Mouse (Mus musculus) limb, embryonic 14.5 days (tissue): ENCODE measurements around the gene Skida1. TPM values are rescaled to one million over a fixed set of nuclear protein-coding genes. Genes with fewer than 3 reads are reported as not detected.
A peak's percentile ranks its signal among the peaks of the same experiment; 100 is the strongest.

Experiments
- ATAC-seq: fragments of 200-750 bp; cut with Nextera tagmentation; 2 replicates; pipeline ENCODE4 v1.8.0; 2017; ENCODE audit warnings: low read depth, moderate number of reproducible peaks, moderate TSS enrichment; ENCODE audit not compliant: low FRiP score
- DNase-seq: peaks from one replicate; pipeline ENCODE4 v3.0.0-alpha.2; 2015; ENCODE audit warnings: low spot score
- H3K27ac ChIP-seq: fragments of 300-500 bp; sonication (generic); replicated peaks from 2 replicates; pipeline ENCODE4 v1.5.1; 2014; ENCODE audit warnings: low read depth, mild to moderate bottlenecking, low read length, moderate library complexity, mixed read lengths
- H3K27me3 ChIP-seq: fragments of 300-500 bp; sonication (generic); 2 replicates; pipeline ENCODE4 v1.6.1; 2014; ENCODE audit warnings: low read length, mixed read lengths; ENCODE audit not compliant: control insufficient read depth, insufficient read depth
- H3K36me3 ChIP-seq: fragments of 300-500 bp; sonication (generic); 2 replicates; pipeline ENCODE4 v1.6.1; 2014; ENCODE audit warnings: mild to moderate bottlenecking, low read length, moderate library complexity, mixed read lengths; ENCODE audit not compliant: control insufficient read depth, insufficient read depth
- H3K4me1 ChIP-seq: fragments of 300-500 bp; sonication (generic); 2 replicates; pipeline ENCODE4 v1.6.1; 2014; ENCODE audit warnings: antibody characterized with exemption, low read length, mixed read lengths; ENCODE audit not compliant: control insufficient read depth, insufficient read depth
- H3K4me2 ChIP-seq: fragments of 300-500 bp; sonication (generic); replicated peaks from 2 replicates; pipeline ENCODE4 v1.6.1; 2014; ENCODE audit warnings: low read depth, mild to moderate bottlenecking, low read length, moderate library complexity; ENCODE audit not compliant: severe bottlenecking
- H3K4me3 ChIP-seq: fragments of 300-500 bp; sonication (generic); replicated peaks from 2 replicates; pipeline ENCODE4 v1.5.1; 2014; ENCODE audit warnings: low read length
- H3K9ac ChIP-seq: fragments of 300-500 bp; sonication (generic); 2 replicates; pipeline ENCODE4 v1.6.1; 2014; ENCODE audit warnings: mild to moderate bottlenecking, low read depth, low read length, moderate library complexity; ENCODE audit not compliant: severe bottlenecking
- H3K9me3 ChIP-seq: fragments of 300-500 bp; sonication (generic); 2 replicates; pipeline ENCODE4 v1.6.1; 2016; ENCODE audit warnings: low read length; ENCODE audit not compliant: control insufficient read depth
- POLR2A ChIP-seq: fragments of 200-500 bp; IDR thresholded peaks from 2 replicates; pipeline ENCODE4 v1.8.0; 2012; ENCODE audit warnings: inconsistent platforms, mild to moderate bottlenecking, moderate library complexity, borderline replicate concordance; ENCODE audit not compliant: insufficient read depth, insufficient read length; ENCODE audit errors: extremely low read depth
- WGBS: fragments of 180-500 bp; shearing (Covaris S2); extraction: QIAGEN DNeasy Blood & Tissue Kit; methylation state at CpG from one replicate; pipeline ENCODE4 v1.1.7; 2014; 5-methylcytosine and 5-hydroxymethylcytosine counted together
- polyA plus RNA-seq, 2 experiments: library from polyadenylated mRNA; depleted of rRNA in 1 of 2; stranded (reverse) in 1 of 2; unstranded in 1 of 2; fragments of >200 nt; fragmentation: Nextera tagmentation in 1 of 2; extraction: Ambion mirVana in 1 of 2; gene quantifications; 2 replicates each; pipeline versions ENCODE4 v1.2.1 to v1.2.3; 2012 to 2014

Skida1 gene
- polyA plus RNA-seq, 2 experiments = 8.2 to 19.0 TPM

DNA sequence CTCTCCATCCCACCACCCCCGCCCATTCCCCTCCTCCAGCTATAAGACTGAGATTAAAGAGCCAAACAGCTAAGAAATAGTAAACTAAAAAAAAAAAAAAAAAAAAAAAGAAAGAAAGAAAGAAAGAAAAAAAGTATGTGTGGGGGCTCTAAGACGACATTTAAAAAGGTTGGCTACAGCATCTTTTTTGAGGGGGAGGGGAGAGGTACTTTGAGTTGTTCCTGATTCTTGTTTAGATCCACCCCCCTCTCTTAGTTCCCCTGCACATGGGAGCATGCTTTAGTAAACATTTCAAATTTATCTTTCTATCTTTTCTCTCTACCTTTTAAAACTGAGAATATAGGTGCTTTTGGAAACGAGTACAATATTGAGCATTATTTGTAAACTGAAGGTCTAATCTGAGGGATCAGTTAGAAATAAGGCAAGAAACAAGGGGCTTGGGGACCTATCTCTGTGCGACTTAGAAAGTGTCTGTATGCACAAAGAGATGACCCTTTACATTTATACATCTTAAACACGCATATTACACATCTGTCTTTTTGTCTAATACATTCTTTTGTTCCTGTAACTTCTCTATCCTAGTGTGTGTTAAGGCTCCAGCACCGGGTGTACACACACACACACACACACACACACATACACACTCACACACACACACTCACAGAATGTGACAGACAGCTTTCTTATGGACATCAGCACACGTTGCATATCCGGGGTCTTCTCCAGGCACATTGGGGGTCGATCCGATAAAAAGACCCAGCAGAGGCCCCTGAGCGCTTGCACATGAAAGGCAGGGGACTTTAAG is 2.4 kb upstream of the Skida1 start:
- peak overlapping the region; percentile 46; the same call in 1 of the 2 replicates for H3K9ac ChIP-seq

DNA sequence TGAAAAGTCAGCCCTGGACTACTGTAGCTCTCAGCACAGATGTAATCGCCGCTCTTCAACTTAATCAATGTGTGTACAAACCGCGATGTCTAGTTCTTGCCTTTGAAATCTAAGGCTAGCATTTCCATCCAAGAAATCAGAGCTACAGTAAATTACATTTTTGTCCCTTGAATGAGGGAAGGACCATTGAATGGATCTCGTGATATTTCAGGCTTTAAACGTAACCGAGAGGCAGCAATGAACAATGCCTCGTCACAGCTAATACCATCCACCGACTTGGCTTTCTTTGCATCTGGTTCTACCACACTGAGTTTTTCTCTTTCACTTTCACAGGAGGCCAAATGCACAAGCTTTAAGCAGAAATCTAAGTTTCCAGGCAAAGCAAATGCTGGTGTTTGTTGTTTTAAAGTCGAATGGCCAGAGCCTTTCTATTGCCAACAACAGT is 1.7 kb upstream of the Skida1 start:
- ATAC-seq (no peak), DNase-seq (peak; percentile 38)
- Histone ChIP-seq H3K9me3 (no peaks in the 10 kb centered on the region), H3K36me3 (no peaks in the 10 kb centered on the region), H3K27ac (peak overlapping the region; percentile 100), H3K4me3 (peak overlapping the region; percentile 96), H3K4me1 (peaks cover 30% of the 10 kb centered on the region), H3K4me2 (peak overlapping the region; percentile 89), H3K9ac (peak overlapping the region; percentile 46), H3K27me3 (no peaks in the 10 kb centered on the region)
- 8% methylated on average over 10 of the region's 10 CpGs for WGBS
- TF ChIP-seq POLR2A = no peak

More for the DNA sequence above, 2.4 kb upstream of the Skida1 start:
- Histone ChIP-seq H3K27ac (no peak overlapping the region), H3K36me3 (no peaks in the 10 kb centered on the region), H3K4me1 (peaks cover 30% of the 10 kb centered on the region), H3K4me2 (peak overlapping the region; percentile 89), H3K9me3 (no peaks in the 10 kb centered on the region), H3K4me3 (peak overlapping the region; percentile 96), H3K27me3 (no peaks in the 10 kb centered on the region)
- ATAC-seq = no peak
- no peak for DNase-seq
- no peak for TF ChIP-seq POLR2A
- 24% methylated on average over 11 of the region's 11 CpGs for WGBS

DNA sequence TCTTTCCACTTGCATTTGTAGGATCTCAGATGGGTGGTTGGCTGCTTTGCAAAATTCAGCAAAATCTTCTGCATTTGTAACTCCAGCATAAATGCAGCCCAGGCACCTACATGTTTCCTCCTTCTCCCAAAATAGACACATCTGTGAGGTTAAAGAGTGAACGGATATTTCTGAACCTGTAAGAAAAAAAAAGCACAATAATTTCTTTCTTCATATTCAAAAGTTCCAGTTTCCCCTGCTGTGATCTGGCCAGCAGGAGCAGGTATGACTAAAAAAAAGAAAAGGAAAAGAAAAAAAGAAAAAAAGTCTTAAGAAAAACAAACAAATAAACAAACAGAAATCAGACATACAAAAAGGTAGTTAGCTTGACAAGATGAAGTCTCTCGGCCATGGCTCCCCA is 1.2 kb upstream of the Skida1 start:
- Histone ChIP-seq H3K4me3 (peak overlapping the region; percentile 96), H3K27me3 (no peaks in the 10 kb centered on the region), H3K9me3 (no peaks in the 10 kb centered on the region), H3K9ac (peak overlapping the region; percentile 100), H3K4me1 (peaks cover 26% of the 10 kb centered on the region), H3K27ac (peak overlapping the region; percentile 100), H3K36me3 (no peaks in the 10 kb centered on the region), H3K4me2 (peak overlapping the region; percentile 89)
- DNase-seq (no peak), ATAC-seq (no peak)
- 9% methylated on average over 2 of the region's 2 CpGs for WGBS
- no peak for TF ChIP-seq POLR2A

DNA sequence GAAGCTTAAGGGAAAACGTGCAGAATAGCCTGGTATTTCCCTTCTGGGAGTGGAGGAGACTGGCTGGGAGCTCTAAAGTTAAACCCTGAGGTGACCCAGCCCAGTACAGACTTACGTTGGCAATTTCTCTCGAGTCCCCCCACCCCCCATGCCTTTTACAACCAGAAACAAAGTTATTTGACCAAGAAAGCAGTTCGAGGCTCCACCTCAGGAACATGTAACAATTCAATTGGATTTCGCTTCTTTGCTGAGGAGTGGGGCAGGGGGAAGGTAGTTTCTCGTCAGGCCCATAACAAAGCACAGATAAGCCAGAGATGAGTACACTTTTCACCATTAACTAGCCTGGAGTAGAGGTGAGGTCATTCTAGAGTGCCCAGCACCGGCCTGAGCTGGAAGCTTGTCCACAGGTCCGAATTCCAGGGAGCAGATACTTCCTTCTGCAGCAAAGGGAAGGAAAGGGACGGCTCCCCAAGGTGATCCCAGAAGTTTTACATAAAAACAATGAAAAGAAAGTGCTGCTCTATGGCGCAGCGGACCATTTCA is 499 bp upstream of the Skida1 start:
- Histone ChIP-seq H3K4me1 (peaks cover 20% of the 10 kb centered on the region), H3K27ac (peak overlapping the region; percentile 100), H3K36me3 (no peaks in the 10 kb centered on the region), H3K9ac (peak overlapping the region; percentile 100), H3K4me2 (peak overlapping the region; percentile 89), H3K27me3 (no peaks in the 10 kb centered on the region), H3K4me3 (peak overlapping the region; percentile 96), H3K9me3 (no peaks in the 10 kb centered on the region)
- 3% methylated on average over 11 of the region's 11 CpGs for WGBS
- no peak for TF ChIP-seq POLR2A
- ATAC-seq (peak; percentile 31; the same call in 1 of the 2 replicates), DNase-seq (no peak)

DNA sequence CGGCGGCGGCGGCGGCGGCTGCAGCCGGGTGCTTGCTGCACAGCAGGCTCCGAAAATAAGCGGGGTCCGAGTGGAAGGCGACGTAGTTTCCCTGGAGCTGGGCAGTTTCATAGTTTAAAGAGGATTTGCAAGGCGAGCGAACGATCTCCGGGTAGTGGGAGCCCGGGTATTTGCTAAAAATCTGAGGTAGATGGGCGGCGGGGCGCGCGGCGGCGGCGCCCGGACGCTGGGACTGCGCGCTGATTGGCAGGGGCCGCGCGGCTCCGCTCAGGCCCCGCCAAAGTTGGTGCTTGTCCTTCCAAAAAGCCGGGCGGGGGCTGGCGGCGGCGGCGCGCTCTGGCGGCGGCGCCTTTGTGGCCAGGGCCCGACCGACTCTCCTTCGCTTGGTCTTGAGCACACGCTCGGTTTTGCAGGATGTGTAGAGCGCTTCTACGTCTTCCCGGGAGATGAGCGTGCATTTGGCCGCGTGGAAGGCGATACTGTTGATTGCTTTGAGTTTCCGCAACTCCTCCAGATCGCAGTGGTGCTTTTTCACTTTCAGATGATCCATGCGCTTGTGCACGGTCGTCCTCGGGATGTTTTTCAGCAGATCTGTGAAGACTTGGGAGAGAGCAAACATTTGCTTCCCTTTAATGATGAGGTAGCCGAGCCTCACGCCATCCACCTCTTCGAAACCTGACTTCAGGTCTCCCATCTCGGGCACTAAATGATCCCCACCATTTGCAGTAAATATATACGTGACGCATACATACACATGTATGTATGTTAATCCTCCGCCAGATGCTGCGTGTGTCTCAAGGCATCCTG is 1.0 kb downstream of the Skida1 start:
- WGBS = under 1% methylated on average over 65 of the region's 70 CpGs
- ATAC-seq = peak; percentile 69
- H3K4me2 ChIP-seq = peak overlapping the region; percentile 89

More for the DNA sequence above, 1.0 kb downstream of the Skida1 start:
- 0 out of 2 replicates have a peak, but pooled peaks have one; percentile 44 for TF ChIP-seq POLR2A
- peaks cover 31% of the 10 kb centered on the region for H3K4me1 ChIP-seq
- H3K9me3 ChIP-seq = no peaks in the 10 kb centered on the region
- H3K36me3 ChIP-seq = no peaks in the 10 kb centered on the region
- no peaks in the 10 kb centered on the region for H3K27me3 ChIP-seq
- H3K27ac ChIP-seq = peak overlapping the region; percentile 100
- peak overlapping the region; percentile 100 for H3K9ac ChIP-seq
- peak; percentile 81 for DNase-seq
- peak overlapping the region; percentile 96 for H3K4me3 ChIP-seq
